Mouse (Mus musculus): Measurements from ENCODE around the gene Spred2. TPM values are rescaled to one million over a fixed set of nuclear protein-coding genes. Genes with fewer than 3 reads are reported as not detected.

The Spred2 gene
- total and polyA plus RNA-seq, 3 experiments = 7.8 to 76.0 (median 25.9) TPM

- Histone ChIP-seq H3K4me3 (ENCODE audit: control insufficient read depth in 1 of 2, insufficient read depth in 1 of 2, low read depth in 2 of 2, low read length in 2 of 2) (no peak overlapping the region), H3K36me3 (ENCODE audit: control insufficient read depth in 1 of 2, insufficient read depth in 2 of 2, low read length in 2 of 2) (peaks cover 0 to 12% of the 10 kb centered on the region in 2 experiments; a peak in 2 of 4 replicates), H3K27ac (ENCODE audit: control insufficient read depth, low read depth, low read length) (no peak overlapping the region), H3K9ac (ENCODE audit: control insufficient read depth, low read depth, low read length, poor library complexity, severe bottlenecking) (no peak overlapping the region), H3K9me3 (replicated peaks; ENCODE audit: insufficient read depth, low read length) (no peaks in the 10 kb centered on the region), H3K79me2 (ENCODE audit: control insufficient read depth, insufficient read depth, low read length, poor library complexity) (no peaks in the 10 kb centered on the region), H3K27me3 (ENCODE audit: control insufficient read depth in 1 of 2, insufficient read depth in 2 of 2, low read length in 2 of 2) (no peaks in the 10 kb centered on the region), H3K4me1 (ENCODE audit: control insufficient read depth in 1 of 2, insufficient read depth in 2 of 2, low read length in 2 of 2) (no peaks in the 10 kb centered on the region)
- TF ChIP-seq RCOR1 (IDR thresholded peaks at IDR 0.05; ENCODE audit: low read depth, low read length) (no peak), TBP (IDR thresholded peaks at IDR 0.05; ENCODE audit: low read depth, low read length) (no peak), JUND (IDR thresholded peaks at IDR 0.05; ENCODE audit: low read depth, low read length) (no peak), CHD1 (IDR thresholded peaks at IDR 0.05; ENCODE audit: low read depth, low read length) (no peak), CTCF (IDR thresholded peaks at IDR 0.05 in 2 of 3, conservative IDR thresholded peaks at IDR 0.05 in 1 of 3; ENCODE audit: control insufficient read depth in 1 of 3, insufficient read depth in 1 of 3, low read depth in 2 of 3, low read length in 3 of 3, poor library complexity in 1 of 3, severe bottlenecking in 1 of 3) (no peak), RAD21 (IDR thresholded peaks at IDR 0.05; ENCODE audit: low read depth, low read length) (no peak)
- DNase-seq (ENCODE audit: low read depth, low spot score) = no peak
Observed at GRCm38 (mm10) chr11:20011210-20011978, 87.2 kb downstream of the Spred2 start.

GRCm38 (mm10) chr11:20013366-20013765, 89.2 kb downstream of the Spred2 start:
- no peak for DNase-seq (ENCODE audit: low read depth, low spot score)
- H3K79me2 ChIP-seq (ENCODE audit: control insufficient read depth, insufficient read depth, low read length, poor library complexity) = no peaks in the 10 kb centered on the region
- peaks cover 0 to 8% of the 10 kb centered on the region in 2 experiments; a peak in 2 of 4 replicates for H3K36me3 ChIP-seq (ENCODE audit: control insufficient read depth in 1 of 2, insufficient read depth in 2 of 2, low read length in 2 of 2)
- H3K9ac ChIP-seq (ENCODE audit: control insufficient read depth, low read depth, low read length, poor library complexity, severe bottlenecking) = no peak overlapping the region
- no peaks in the 10 kb centered on the region for H3K9me3 ChIP-seq (replicated peaks; ENCODE audit: insufficient read depth, low read length)
- no peak overlapping the region for H3K27ac ChIP-seq (ENCODE audit: control insufficient read depth, low read depth, low read length)
- H3K4me1 ChIP-seq (ENCODE audit: control insufficient read depth in 1 of 2, insufficient read depth in 2 of 2, low read length in 2 of 2) = no peaks in the 10 kb centered on the region
- TF ChIP-seq BHLHE40 (IDR thresholded peaks at IDR 0.05; ENCODE audit: borderline replicate concordance, low read depth, low read length) (no peak), POLR2AphosphoS5 (IDR thresholded peaks at IDR 0.05; ENCODE audit: borderline replicate concordance, low read depth, low read length) (no peak)
- no peak overlapping the region for H3K4me3 ChIP-seq (ENCODE audit: control insufficient read depth in 1 of 2, insufficient read depth in 1 of 2, low read depth in 2 of 2, low read length in 2 of 2)
- no peaks in the 10 kb centered on the region for H3K27me3 ChIP-seq (ENCODE audit: control insufficient read depth in 1 of 2, insufficient read depth in 2 of 2, low read length in 2 of 2)

GRCm38 (mm10) chr11:20017937-20018336, 93.8 kb downstream of the Spred2 start:
- no peak overlapping the region for H3K4me3 ChIP-seq (ENCODE audit: control insufficient read depth in 1 of 2, insufficient read depth in 1 of 2, low read depth in 2 of 2, low read length in 2 of 2)
- H3K27ac ChIP-seq (ENCODE audit: control insufficient read depth, low read depth, low read length) = no peak overlapping the region
- H3K9ac ChIP-seq (ENCODE audit: control insufficient read depth, low read depth, low read length, poor library complexity, severe bottlenecking) = no peak overlapping the region
- no peaks in the 10 kb centered on the region for H3K9me3 ChIP-seq (replicated peaks; ENCODE audit: insufficient read depth, low read length)
- peaks cover 5 to 6% of the 10 kb centered on the region in 2 experiments for H3K4me1 ChIP-seq (ENCODE audit: control insufficient read depth in 1 of 2, insufficient read depth in 2 of 2, low read length in 2 of 2)
- no peaks in the 10 kb centered on the region for H3K79me2 ChIP-seq (ENCODE audit: control insufficient read depth, insufficient read depth, low read length, poor library complexity)
- peaks cover 12% of the 10 kb centered on the region in 2 experiments for H3K36me3 ChIP-seq (ENCODE audit: control insufficient read depth in 1 of 2, insufficient read depth in 2 of 2, low read length in 2 of 2)
- no peaks in the 10 kb centered on the region for H3K27me3 ChIP-seq (ENCODE audit: control insufficient read depth in 1 of 2, insufficient read depth in 2 of 2, low read length in 2 of 2)
- no peak for DNase-seq (ENCODE audit: low read depth, low spot score)
- TF ChIP-seq JUND (IDR thresholded peaks at IDR 0.05; ENCODE audit: low read depth, low read length) (no peak), CHD2 (IDR thresholded peaks at IDR 0.05; ENCODE audit: low read length) (no peak), MAFK (IDR thresholded peaks at IDR 0.05; ENCODE audit: borderline replicate concordance, low read depth, low read length) (no peak), HCFC1 (IDR thresholded peaks at IDR 0.05; ENCODE audit: low read depth, low read length) (no peak), SIN3A (IDR thresholded peaks at IDR 0.05; ENCODE audit: low read length) (no peak), POLR2AphosphoS5 (IDR thresholded peaks at IDR 0.05; ENCODE audit: borderline replicate concordance, low read depth, low read length) (no peak), RAD21 (IDR thresholded peaks at IDR 0.05; ENCODE audit: low read depth, low read length) (no peak), E2F4 (IDR thresholded peaks at IDR 0.05; ENCODE audit: borderline replicate concordance, low read depth, low read length) (no peak), GATA1 (IDR thresholded peaks at IDR 0.05; ENCODE audit: low read depth, low read length) (no peak), MAZ (IDR thresholded peaks at IDR 0.05; ENCODE audit: low read depth, low read length) (no peak), ELF1 (IDR thresholded peaks at IDR 0.05; ENCODE audit: low read depth, low read length) (no peak), USF1 (IDR thresholded peaks at IDR 0.05; ENCODE audit: low read depth, low read length) (no peak), MYC (IDR thresholded peaks at IDR 0.05; ENCODE audit: low read depth, low read length) (no peak)
